Mouse (Mus musculus) hematopoietic stem cell, adult 5-6 weeks (primary cell): Measurements from ENCODE around the gene Speg. TPM values are rescaled to one million over a fixed set of nuclear protein-coding genes. Genes with fewer than 3 reads are reported as not detected.

Source experiments
- ATAC-seq, 2 experiments: fragments of 125-278 bp in 1 of 2; replicated peaks in 1 of 2; 2 replicates each; pipeline ENCODE4 v1.8.0; 2016 to 2017; ENCODE audit warnings: inconsistent platforms in 2 of 2, mild to moderate bottlenecking in 2 of 2, moderate number of reproducible peaks in 2 of 2, low read depth in 1 of 2, moderate TSS enrichment in 1 of 2; ENCODE audit not compliant: low FRiP score in 2 of 2, poor library complexity in 2 of 2, severe bottlenecking in 2 of 2, insufficient read depth in 1 of 2, low TSS enrichment in 1 of 2
- total RNA-seq: library from RNA; stranded (forward); fragments of 172-1452, 232-1000 nt; gene quantifications from 2 replicates; pipeline ENCODE4 v1.2.3, GENCODE M21; 2017

Speg gene
- total RNA-seq, 1 experiment from 2014 or later = 2.4 TPM

GRCm38 (mm10) chr1:75360112-75361031, 14.7 kb upstream of the Speg start, which contains the start of gene Des:
Gene Des (plus strand): TSS chr1:75360329.
- no peak; a peak in 1 of 4 replicates for ATAC-seq

GRCm38 (mm10) chr1:75361123-75361522, 14.0 kb upstream of the Speg start:
- no peak for ATAC-seq

GRCm38 (mm10) chr1:75361750-75362149, 13.3 kb upstream of the Speg start:
- no peak for ATAC-seq

GRCm38 (mm10) chr1:75363868-75364267, 11.2 kb upstream of the Speg start:
- no peak for ATAC-seq

- no peak for ATAC-seq
Observed at GRCm38 (mm10) chr1:75365510-75366137, 9.5 kb upstream of the Speg start.

DNA sequence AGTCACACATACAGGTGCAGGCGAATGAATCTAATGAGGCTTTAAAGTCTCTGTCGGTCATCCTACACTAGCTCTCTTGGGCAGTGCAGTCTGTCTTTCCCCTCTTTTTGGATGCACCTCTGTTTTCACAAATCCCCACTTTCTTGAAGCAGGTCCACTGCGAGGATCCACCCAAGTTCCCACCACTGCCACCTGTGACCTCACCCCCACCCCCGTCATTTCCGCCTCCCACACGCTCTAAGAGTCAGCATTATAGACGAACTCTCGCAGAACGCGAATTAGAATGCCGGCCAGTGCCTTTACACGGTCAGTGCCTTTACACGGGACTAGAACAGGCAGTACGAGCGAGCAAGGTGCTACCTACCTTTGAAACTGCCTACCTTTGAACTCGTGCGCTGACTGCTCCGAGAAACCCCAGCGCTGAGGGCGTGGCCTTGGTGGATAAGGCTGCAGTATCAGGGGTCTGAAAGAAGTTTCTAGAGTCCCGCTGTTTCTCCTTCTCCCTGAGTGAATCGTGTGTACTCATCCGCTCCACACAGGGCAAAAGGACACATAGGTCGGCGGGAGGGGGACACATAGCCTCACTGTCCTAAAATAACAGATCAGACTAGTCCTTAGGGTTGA, 5.6 kb upstream of the Speg start:
- no peak for ATAC-seq

DNA sequence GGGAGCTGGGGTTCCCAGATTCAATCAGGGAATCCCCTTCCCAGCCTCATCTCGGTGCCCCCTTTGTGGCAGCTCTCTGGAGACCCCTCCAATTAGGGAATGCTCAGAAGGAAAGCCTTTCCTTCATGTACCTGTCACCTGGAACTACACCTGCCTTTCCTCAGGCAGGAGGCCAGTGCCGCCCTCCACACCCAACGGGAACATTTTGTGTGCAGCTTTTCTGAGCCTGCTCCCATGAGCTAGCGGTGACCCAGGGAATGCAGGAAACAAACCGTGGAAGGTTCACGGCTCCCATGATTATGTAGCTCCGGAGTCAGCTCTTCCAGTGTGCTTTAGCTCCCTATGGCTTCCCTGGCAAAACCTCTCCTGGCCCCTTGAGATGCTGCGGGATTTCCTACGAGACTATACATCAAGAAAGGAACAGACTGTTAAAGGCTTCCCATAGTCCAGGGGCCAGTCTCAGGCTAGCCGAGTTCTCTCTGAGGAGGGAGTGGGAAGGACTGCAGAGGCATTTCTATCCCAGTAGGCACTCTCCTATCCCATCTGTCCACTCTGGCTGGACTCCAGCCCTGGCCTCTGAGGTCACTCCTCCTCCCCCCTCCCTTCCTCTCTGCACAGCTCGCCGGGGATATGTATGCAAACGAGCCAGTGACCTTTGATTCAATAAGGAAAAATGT, 5.0 kb upstream of the Speg start:
- ATAC-seq = no peak

- no peak for ATAC-seq
Observed at GRCm38 (mm10) chr1:75371317-75372095, 3.6 kb upstream of the Speg start.

DNA sequence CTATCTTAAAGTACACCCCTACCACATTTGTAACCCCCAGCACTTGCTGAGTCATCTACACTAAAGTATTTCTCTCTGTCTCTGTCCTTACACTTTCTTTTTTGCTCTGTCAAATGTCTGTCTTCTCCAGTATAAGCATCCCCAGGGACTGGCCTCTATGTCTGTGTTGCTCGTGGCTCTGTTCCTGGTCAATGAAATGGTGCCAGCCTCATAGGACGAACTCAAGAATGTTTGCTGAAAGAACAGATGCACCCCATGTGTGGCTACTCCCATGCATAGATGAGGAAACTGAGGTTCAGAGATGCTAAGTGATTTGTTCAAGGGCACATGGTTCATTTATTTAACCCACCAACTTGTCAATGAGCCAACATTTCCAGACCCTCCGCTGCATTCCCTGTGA, 2.6 kb upstream of the Speg start:
- ATAC-seq = no peak

- ATAC-seq = no peak
Observed at GRCm38 (mm10) chr1:75373276-75373675, 1.8 kb upstream of the Speg start.

DNA sequence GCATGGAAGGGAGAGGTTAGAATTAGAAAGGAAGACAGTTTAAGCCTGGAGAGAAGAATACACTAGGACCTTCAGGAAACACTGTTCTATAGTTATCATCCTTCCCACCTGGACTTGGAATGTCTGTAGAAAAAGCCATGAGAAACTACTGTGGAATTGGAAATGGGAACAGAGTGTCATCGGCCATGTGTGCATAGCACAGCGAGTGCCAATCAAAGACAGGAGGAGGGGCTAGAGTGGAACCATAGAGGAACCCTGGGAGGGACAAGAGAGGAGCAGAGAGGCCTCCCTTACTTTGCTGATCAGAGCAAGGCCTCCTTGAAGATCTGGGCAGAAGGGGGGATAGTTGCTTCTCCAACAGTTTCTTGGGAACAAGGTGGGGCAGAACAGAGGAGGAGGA, 4.1 kb downstream of the Speg start:
- ATAC-seq = no peak

DNA sequence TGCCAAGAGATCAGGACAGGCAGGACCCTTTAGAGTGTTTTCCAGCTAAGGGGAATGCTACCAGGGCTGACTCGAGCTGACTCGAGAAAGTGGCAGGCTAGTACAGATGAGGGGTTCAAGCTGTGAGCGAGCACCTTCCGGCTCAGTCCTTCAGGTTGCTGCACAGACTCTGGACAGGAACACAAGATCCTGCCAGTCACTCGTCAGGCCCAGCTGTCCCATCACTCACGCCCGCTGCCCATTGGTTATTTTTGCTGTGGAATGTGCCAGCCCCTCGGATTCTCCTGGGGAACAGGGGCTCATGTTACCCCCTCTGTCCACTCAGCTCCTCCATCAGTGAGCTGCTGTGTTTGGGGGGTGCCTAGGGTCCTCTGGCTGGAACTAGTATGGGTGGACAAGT, 4.8 kb downstream of the Speg start:
- ATAC-seq = no peak

GRCm38 (mm10) chr1:75380951-75381350, 5.9 kb downstream of the Speg start:
- ATAC-seq = no peak

DNA sequence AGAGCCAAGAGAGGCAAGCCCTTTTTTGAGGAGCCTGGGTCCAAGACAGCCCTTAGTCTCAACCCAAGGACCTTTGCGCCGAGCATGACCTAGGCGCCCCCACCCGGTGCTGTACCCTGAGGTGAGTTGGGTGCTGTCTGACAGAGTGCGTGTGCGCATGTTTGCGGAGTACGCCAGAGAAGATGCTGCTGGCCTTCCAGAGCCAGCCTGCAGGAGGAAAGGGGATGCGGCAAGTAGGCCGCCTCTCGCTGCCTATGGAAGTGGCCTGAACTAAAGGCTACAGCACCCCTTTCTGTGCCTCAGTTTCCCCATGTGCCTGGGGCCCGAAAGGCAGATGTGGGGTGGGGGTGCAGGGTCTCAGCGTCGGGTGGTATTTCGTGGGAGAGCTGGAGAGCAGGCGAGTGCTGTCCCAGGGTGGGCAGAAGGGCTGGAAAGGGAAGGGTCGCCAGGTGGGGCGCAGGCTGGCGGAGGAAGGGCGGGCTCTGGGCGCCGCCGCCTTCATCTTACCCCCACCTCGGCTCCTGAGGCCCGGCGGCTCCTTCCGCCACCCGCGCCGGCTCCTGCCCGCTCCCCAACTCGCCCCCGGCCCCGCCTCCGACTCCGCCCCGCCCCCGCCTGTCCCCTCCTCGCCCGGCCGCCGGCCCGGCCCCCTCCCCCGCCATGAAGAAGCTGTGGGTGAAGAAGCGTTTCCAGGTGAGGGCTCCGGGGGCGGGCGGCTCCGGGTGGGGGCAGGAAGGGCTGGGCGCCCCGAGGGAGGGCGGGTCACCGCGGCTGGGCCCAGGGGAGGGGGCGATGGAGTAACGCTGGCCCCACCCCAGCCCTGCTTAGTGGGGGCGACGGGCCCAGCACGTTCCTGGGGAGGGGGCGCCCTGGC, 6.6 kb downstream of the Speg start:
- 0 out of 4 replicates have a peak, but pooled peaks of 1 of the 2 experiments have one; percentile 22 for ATAC-seq

DNA sequence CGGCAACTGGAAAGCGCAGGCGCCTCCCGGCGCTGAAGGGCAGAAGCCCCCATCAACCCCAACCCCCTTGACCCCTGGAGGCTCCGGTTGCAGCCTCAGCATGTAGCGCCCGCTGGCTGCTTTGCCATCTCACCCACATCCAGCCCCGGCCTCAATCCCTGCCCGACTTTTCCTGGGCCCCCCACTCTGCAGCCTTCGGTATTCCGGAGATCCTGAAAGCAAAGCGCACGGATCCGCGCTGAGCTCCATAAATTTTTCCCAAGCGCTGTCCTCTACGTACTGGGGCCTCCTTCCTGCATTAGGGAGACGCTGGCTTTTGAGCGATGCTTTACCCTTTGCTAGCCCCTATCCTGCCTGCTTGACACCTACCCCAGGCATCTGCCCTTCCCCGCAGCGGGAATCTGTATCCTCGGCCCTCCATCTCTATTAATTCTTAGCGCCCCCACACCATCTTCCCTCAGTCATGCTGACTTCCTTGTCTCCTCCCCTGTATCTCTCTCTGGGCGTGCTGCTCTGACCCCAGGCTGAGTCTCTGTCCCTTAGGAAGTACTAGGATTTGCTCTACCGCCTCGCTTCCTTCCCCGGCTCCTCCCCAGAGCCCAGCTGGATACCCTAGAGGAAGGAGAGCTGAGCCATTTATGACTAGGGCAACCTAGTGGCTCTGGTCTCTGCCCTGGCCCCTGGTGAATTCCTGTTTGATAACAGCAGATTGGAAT, 7.4 kb downstream of the Speg start:
- no peak for ATAC-seq
